Mouse (Mus musculus) left cerebral cortex, postnatal 4 days (tissue): ENCODE measurements at regions not wholly inside any gene's neighbourhood (a gene's known extent, or its start where the extent isn't known, plus 50 kb on each side); places are given as distances from the start of the nearest gene placed in this dataset.
"Not testable (repeated sequence)": the region's sequence is repeated elsewhere in the genome, so short reads cannot be mapped to it uniquely, and the experiment has no call there.

ENCODE experiments used
- DNase-seq: peaks from one replicate; pipeline ENCODE4 v3.0.0-alpha.2; 2022
- intact Hi-C: fragments of 180-260 bp; cut with DNase I; formaldehyde crosslinking; loops from one replicate; pipeline ENCODE4 v1.15.1; 2025

DNA sequence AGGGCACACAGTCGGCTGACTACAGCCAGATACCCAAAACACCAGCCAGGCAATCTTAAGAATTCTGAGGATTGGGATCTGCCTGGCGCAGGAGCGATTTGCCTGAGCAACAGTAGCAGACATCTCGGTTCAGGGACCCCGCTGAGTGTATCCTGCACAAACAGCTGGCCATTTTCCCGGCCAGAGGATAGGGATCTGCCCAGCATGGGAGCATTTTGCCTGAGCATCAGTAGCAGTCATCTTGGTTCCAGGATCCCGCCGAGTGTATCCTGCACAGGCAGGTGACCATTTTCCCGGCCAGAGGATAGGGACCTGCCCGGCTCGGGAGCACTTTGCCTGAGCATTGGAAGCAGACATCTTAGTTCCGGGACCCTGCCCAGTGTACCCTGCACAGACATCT, 367.4 kb downstream of the Nyap2 start:
- DNase-seq: peak; percentile 50
- intact Hi-C loops: not testable (repeated sequence)
